Mouse (Mus musculus) liver, embryonic 14.5 days (tissue): Measurements from ENCODE around the gene Mecom.

Source experiments
- CTCF ChIP-seq: IDR thresholded peaks from 2 replicates; pipeline ENCODE4 v1.5.1; 2016; ENCODE audit warnings: antibody characterized with exemption, low read depth, control low read depth
- EP300 ChIP-seq: IDR thresholded peaks from 2 replicates; pipeline ENCODE4 v1.6.1; 2016; ENCODE audit warnings: antibody characterized with exemption, low read depth

DNA sequence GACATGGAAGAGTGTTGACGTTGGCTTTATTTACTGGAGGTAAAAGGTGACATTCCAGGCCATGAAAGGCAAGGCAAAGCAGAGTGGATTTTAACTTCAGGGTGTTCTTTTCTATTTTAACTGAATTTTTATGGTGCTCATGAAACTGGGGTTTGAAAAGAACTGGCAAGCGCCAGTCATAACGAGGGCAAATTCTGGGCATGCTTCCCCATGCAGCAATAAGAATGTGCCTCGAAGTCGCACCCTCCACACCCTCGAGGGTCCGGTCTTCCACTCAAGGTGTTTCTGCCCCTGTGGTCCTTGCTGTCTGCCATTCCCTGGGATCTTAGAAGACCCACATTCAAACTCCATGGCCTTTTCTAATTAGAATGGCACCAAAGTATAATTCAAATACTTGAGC lies 547.5 kb downstream of the Mecom start:
- TF ChIP-seq EP300 (no peak), CTCF (no peak)
